Mouse (Mus musculus) lung, embryonic 16.5 days (tissue): ENCODE measurements around the gene Mamdc2. TPM values are rescaled to one million over a fixed set of nuclear protein-coding genes. Genes with fewer than 3 reads are reported as not detected.

Experiments used
- ATAC-seq: fragments of 200-750 bp; cut with Nextera tagmentation; 2 replicates; pipeline ENCODE4 v1.8.0; 2017; ENCODE audit warnings: low read depth, mild to moderate bottlenecking, moderate library complexity
- H3K27ac ChIP-seq: fragments of 300-500 bp; sonication (generic); 2 replicates; pipeline ENCODE4 v1.5.1; 2014; ENCODE audit warnings: mild to moderate bottlenecking, control low read depth, low read length
- H3K27me3 ChIP-seq: fragments of 300-500 bp; sonication (generic); 2 replicates; pipeline ENCODE4 v1.6.1; 2014; ENCODE audit warnings: low read depth, low read length, mixed read lengths; ENCODE audit not compliant: control insufficient read depth, insufficient read depth
- H3K36me3 ChIP-seq: fragments of 300-500 bp; sonication (generic); 2 replicates; pipeline ENCODE4 v1.6.1; 2014; ENCODE audit warnings: low read length; ENCODE audit not compliant: control insufficient read depth, insufficient read depth
- H3K4me1 ChIP-seq: fragments of 300-500 bp; sonication (generic); replicated peaks from 2 replicates; pipeline ENCODE4 v1.6.1; 2014; ENCODE audit warnings: low read length, mixed read lengths; ENCODE audit not compliant: control insufficient read depth, insufficient read depth
- H3K4me2 ChIP-seq: fragments of 300-500 bp; sonication (generic); 2 replicates; pipeline ENCODE4 v1.6.1; 2014; ENCODE audit warnings: low read depth, low read length, control low read depth
- H3K4me3 ChIP-seq: fragments of 300-500 bp; sonication (generic); 2 replicates; pipeline ENCODE4 v1.5.1; 2014; ENCODE audit warnings: mild to moderate bottlenecking, low read length, control low read depth
- H3K9ac ChIP-seq: fragments of 300-500 bp; sonication (generic); 2 replicates; pipeline ENCODE4 v1.6.1; 2014; ENCODE audit warnings: low read length, control low read depth
- H3K9me3 ChIP-seq: fragments of 300-500 bp; sonication (generic); 2 replicates; pipeline ENCODE4 v1.6.1; 2016; ENCODE audit warnings: low read length; ENCODE audit not compliant: control insufficient read depth
- WGBS: fragments of 180-500 bp; shearing (Covaris S2); extraction: QIAGEN DNeasy Blood & Tissue Kit; methylation state at CpG from one replicate; pipeline ENCODE4 v1.1.7; 2014; 5-methylcytosine and 5-hydroxymethylcytosine counted together
- polyA plus RNA-seq: library from polyadenylated mRNA; unstranded; fragments of >200 nt; fragmentation: Nextera tagmentation; extraction: Ambion mirVana; gene quantifications from 2 replicates; pipeline ENCODE4 v1.2.1, GENCODE M21; 2015

Mamdc2 gene
- polyA plus RNA-seq, 1 experiment from 2014 or later = 5.2 TPM

DNA sequence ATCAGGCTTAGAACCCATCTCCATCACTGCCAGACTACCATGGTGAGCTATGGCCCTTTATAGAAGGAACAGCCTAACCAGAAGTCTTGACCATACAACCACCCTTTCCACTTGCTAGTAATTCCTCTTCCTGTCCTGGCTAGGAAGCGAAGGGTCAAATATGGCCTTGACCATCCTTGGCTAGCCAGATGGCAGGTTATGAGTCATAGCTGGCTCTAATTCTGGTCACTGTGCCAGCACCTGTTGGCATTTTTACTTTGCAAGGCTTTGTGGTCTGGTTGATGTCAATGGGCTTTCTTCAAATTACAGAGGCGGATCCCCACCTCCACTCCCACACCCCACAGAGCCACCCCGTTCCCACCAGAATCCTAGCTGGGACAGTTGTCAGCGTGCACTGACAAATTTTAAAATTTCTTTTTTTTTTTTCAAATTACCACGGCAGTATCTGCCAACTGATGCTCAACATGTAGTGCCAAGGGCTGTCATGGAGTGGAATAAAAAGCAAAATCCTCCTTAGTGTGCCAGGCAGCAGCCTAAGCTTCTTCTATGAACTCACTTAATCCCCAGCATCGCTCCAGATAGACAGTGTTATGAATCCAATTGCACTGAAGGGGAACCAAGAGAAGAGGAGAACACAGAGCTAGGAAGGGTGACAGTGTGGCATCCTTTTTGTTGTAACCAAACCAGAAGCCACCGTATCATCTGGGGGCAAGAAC, 73.1 kb downstream of the Mamdc2 start:
- 80% methylated on average over 7 of the region's 7 CpGs for WGBS
- ATAC-seq = no peak
- Histone ChIP-seq H3K36me3 (no peaks in the 10 kb centered on the region), H3K27ac (no peak overlapping the region), H3K4me2 (no peak overlapping the region), H3K9ac (no peak overlapping the region), H3K27me3 (no peaks in the 10 kb centered on the region), H3K4me3 (no peak overlapping the region), H3K9me3 (no peaks in the 10 kb centered on the region), H3K4me1 (peaks cover 2% of the 10 kb centered on the region; the same call in 1 of the 2 replicates)

DNA sequence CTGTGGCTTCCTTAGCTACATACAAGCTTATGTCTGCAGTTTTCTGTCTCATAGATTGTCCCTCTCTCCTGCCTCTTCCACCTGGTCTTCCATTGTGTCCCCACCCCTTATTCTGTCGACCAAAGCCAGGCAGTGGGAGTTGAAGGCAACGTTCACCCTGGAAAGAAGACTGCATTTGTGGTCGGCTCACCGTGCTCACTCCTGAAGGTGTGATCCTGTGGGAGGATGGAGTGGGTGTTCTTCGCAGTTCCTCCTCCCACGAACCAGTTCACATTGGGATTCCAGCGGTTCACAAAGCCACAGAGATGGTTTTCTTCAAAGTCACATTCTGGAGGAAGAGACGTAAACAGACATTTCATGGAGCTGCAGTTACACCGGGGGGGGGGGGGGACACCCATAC, 74.5 kb downstream of the Mamdc2 start:
- Histone ChIP-seq H3K36me3 (no peaks in the 10 kb centered on the region), H3K27ac (no peak overlapping the region), H3K4me2 (no peak overlapping the region), H3K9ac (no peak overlapping the region), H3K27me3 (no peaks in the 10 kb centered on the region), H3K4me1 (no peaks in the 10 kb centered on the region), H3K9me3 (no peaks in the 10 kb centered on the region), H3K4me3 (no peak overlapping the region)
- 53% methylated on average over 9 of the region's 9 CpGs for WGBS
- ATAC-seq = no peak

DNA sequence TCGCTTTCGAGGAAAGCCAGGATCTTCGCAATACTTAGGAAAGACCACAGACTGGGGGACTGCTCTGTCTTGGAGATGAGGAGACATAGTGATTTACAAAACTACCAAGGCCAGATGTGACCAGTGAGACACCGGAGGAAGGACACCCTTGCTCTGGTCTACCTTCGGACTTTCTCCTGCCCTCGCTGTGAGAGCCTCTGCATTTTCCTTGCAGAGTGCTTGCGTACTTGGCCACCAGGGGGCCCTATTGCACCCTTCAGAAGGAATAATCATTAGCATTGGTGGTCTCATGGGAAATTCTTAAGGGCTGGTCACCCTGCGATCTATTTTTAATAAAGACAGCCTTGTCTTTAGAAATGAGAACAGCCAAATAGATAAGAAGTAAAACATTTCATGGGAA, 75.0 kb downstream of the Mamdc2 start:
- no peaks in the 10 kb centered on the region for H3K9me3 ChIP-seq
- 0 out of 2 replicates have a peak, but pooled peaks have one; percentile 36 for ATAC-seq
- H3K4me1 ChIP-seq = no peaks in the 10 kb centered on the region
- H3K9ac ChIP-seq = no peak overlapping the region
- H3K4me2 ChIP-seq = no peak overlapping the region
- WGBS = 42% methylated on average over 8 of the region's 8 CpGs
- no peaks in the 10 kb centered on the region for H3K27me3 ChIP-seq
- H3K27ac ChIP-seq = no peak overlapping the region
- H3K36me3 ChIP-seq = no peaks in the 10 kb centered on the region
- H3K4me3 ChIP-seq = no peak overlapping the region

DNA sequence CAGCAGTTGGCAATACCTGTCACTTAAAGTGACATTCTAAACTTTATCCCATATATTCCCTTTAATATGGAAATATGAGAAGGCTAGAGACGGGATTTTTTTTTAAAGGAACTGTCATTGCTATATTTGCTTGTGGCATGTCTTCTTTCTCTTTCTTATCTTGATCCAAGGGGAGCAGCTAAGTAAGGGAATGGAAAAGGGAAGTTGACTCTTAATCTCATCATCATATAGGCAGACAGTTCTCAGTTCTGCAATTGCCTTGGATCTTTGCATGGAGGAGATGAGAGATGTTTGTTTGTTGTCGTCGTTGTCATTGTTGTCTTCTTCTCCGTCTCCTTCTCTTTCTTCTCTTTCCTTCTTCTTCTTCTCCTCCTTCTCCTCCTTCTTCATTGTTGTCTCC, 79.0 kb downstream of the Mamdc2 start:
- no peaks in the 10 kb centered on the region for H3K4me1 ChIP-seq
- H3K4me2 ChIP-seq = no peak overlapping the region
- no peak overlapping the region for H3K9ac ChIP-seq
- WGBS = 84% methylated on average over 4 of the region's 4 CpGs
- no peaks in the 10 kb centered on the region for H3K36me3 ChIP-seq
- no peaks in the 10 kb centered on the region for H3K9me3 ChIP-seq
- ATAC-seq = no peak
- H3K4me3 ChIP-seq = no peak overlapping the region
- no peaks in the 10 kb centered on the region for H3K27me3 ChIP-seq
- H3K27ac ChIP-seq = no peak overlapping the region

DNA sequence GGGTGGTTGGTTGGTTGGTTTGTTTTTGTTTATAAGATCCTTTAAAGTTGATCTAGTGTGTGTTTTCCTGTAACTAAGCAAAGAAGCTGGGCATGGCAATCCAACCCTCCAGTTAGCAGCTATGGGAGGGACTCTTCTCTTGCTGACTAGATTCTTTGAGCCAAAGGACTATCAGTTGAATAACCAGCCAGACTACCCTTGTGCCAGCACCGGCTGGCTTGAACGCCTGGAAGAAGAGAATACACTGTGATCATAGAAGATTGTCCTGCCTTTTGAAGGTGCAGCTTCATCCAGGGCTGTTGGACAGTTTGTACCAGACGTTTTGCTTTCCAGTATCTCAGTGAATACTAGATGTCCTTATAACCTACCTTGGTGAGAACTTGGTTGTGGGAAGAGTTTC, 86.2 kb downstream of the Mamdc2 start:
- H3K4me3 ChIP-seq = no peak overlapping the region
- no peak for ATAC-seq
- no peak overlapping the region for H3K9ac ChIP-seq
- H3K36me3 ChIP-seq = no peaks in the 10 kb centered on the region
- H3K4me2 ChIP-seq = no peak overlapping the region
- no peak overlapping the region for H3K27ac ChIP-seq
- H3K9me3 ChIP-seq = no peaks in the 10 kb centered on the region
- WGBS = 76% methylated on average over 3 of the region's 3 CpGs
- H3K27me3 ChIP-seq = no peaks in the 10 kb centered on the region
- H3K4me1 ChIP-seq = peaks cover 10% of the 10 kb centered on the region

DNA sequence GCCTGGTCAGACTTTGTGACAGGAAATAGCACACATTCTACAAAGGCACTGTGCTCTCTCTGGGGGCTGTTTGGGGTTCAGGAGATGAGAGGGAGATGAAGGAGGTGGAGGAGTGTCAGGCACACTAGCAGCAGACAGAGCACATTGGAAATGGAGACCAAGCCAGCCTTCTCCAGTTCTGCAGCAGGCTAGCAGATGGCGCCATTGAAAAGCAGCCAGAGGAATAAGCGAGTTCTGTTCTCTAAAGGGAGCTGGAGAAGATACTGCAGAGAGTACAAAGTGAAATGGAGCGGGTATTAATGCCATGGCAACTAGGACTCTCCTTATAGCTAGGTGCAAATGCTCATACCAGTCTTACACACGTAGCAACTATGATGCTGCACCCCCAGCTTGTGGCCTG, 87.1 kb downstream of the Mamdc2 start:
- H3K4me3 ChIP-seq = no peak overlapping the region
- no peaks in the 10 kb centered on the region for H3K9me3 ChIP-seq
- 78% methylated on average over 4 of the region's 4 CpGs for WGBS
- no peaks in the 10 kb centered on the region for H3K27me3 ChIP-seq
- no peak overlapping the region for H3K9ac ChIP-seq
- H3K27ac ChIP-seq = no peak overlapping the region
- ATAC-seq = no peak
- H3K4me1 ChIP-seq = peaks cover 10% of the 10 kb centered on the region
- no peaks in the 10 kb centered on the region for H3K36me3 ChIP-seq
- no peak overlapping the region for H3K4me2 ChIP-seq

DNA sequence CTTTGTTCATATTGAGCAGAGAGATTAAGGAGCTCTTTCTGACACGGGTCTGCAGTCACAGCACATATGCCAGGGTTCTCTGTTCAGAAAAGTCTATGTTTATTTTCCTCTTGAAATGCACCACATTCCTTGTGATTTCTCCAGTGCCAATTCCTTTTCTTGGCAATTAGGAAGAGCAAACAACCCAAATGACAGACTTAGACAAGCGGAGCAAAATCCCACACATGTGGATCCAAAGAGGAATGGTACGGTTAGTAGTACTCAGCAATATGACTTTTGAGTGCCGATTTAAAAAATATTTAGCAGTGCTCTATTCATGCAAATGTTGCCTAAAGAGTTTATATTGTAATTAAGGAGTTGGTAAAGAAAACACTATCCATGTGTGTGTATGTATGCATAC, 87.7 kb downstream of the Mamdc2 start:
- H3K27ac ChIP-seq = no peak overlapping the region
- no peak overlapping the region for H3K4me3 ChIP-seq
- H3K4me2 ChIP-seq = no peak overlapping the region
- 42% methylated on average over 4 of the region's 4 CpGs for WGBS
- no peaks in the 10 kb centered on the region for H3K36me3 ChIP-seq
- H3K9ac ChIP-seq = no peak overlapping the region
- peaks cover 10% of the 10 kb centered on the region for H3K4me1 ChIP-seq
- no peaks in the 10 kb centered on the region for H3K9me3 ChIP-seq
- ATAC-seq = peak; percentile 45; the same call in 1 of the 2 replicates
- H3K27me3 ChIP-seq = no peaks in the 10 kb centered on the region

DNA sequence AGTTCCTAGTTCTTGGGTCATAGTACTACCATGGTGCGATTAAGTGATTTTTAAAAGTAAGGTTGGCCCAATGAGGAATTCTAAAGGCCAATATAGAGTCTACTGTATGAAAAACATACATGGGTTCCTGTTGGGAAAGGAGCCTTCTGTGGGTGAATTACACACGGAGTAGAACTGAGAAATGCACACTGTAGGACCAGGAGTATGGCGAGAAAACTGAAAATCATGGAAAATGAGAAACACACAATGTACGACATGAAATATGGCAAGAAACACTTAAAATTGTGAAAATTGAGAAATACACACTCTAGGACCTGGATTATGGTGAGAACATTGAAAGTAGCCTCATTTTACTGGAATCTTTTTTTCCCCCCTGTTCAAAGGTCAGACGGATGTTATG, 91.0 kb downstream of the Mamdc2 start:
- H3K4me2 ChIP-seq = no peak overlapping the region
- ATAC-seq = no peak
- WGBS = 90% methylated on average over 5 of the region's 5 CpGs
- H3K9ac ChIP-seq = no peak overlapping the region
- no peak overlapping the region for H3K4me3 ChIP-seq
- H3K36me3 ChIP-seq = no peaks in the 10 kb centered on the region
- peaks cover 16% of the 10 kb centered on the region for H3K4me1 ChIP-seq
- H3K27me3 ChIP-seq = no peaks in the 10 kb centered on the region
- no peaks in the 10 kb centered on the region for H3K9me3 ChIP-seq
- no peak overlapping the region for H3K27ac ChIP-seq

DNA sequence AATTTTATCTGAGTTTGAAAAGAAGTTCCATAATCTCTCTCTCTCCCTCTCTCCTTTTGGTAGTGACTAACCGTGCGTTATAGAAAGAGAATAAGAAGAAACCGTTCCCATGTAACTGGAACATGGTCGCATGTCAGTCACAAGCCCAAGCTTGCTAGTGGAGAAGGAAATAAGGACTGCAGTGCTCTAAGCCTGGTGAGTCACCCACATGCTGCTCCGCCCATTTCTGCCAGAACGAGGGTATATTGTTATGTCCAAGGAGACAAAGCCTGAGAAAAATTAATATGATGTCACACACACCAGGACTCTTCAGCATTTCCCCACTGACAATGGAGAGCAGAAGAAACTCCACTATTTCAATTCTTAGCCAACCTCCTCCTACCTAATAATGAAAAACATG, 93.5 kb downstream of the Mamdc2 start:
- H3K4me2 ChIP-seq = no peak overlapping the region

More for the DNA sequence above, 93.5 kb downstream of the Mamdc2 start:
- Histone ChIP-seq H3K9ac (no peak overlapping the region), H3K27ac (0 out of 2 replicates have a peak overlapping the region, but pooled peaks have one; percentile 25), H3K27me3 (no peaks in the 10 kb centered on the region), H3K4me1 (peaks cover 8% of the 10 kb centered on the region), H3K36me3 (no peaks in the 10 kb centered on the region), H3K4me3 (no peak overlapping the region), H3K9me3 (no peaks in the 10 kb centered on the region)
- WGBS = 82% methylated on average over 6 of the region's 6 CpGs
- ATAC-seq = no peak
